Mouse (Mus musculus): Measurements from ENCODE around the gene Dut.

The Dut gene

DNA sequence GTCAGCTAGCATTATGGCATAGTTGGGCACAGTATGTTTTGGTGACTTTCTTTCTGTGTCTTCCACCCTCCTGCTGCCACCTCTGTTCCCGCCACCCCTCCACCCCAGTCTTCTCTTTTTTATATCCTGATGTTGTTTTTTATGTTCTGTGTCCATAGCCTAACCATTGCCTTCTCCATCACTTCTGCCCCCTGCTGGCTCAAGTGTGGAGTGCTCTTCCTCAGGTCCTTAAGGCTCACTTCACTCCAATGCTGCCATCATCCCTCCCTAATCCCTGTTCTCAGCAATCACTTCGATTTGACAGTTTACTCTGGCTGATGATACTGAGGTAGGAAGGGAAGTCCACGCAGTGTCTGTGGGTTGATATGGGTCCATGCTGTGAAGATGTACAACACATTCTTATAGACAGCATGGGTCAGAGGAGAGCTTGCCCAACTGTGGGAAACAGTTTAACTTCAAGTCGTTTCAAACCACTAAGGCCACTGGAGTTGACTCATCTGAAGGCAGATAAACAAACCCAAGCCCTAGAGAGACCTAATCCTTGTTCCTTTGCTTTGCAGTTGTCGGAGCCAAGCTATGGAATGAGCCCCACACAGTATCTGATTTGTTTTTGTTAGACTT lies 56.9 kb downstream of the Dut start:
- no peak for DNase-seq (ENCODE audit: low spot score)

DNA sequence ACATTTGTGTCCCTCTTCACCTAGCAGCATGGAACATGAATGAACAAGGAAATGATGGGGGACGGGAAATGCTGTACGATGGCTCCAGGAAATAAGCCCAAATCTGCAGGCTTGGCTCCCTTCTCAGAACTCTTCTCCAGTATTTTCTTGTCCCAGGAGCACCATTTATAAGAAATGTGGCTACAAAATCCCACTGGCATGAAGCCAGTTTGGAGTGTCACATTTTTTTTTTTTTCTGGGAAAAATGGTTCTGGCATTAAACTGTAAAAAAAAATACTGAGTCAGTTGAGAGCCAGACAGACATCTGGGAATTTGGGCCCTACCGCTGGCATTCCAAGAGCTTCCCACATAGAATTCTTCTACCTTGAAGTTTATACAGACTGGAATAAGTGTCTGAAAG lies 57.8 kb downstream of the Dut start:
- no peak for DNase-seq (ENCODE audit: low spot score)

GRCm38 (mm10) chr2:125305671-125306070 lies 58.7 kb downstream of the Dut start:
- DNase-seq (ENCODE audit: low spot score) = no peak
